Mouse (Mus musculus) heart, embryonic 14.5 days (tissue): ENCODE data around the gene Suz12. TPM values are rescaled to one million over a fixed set of nuclear protein-coding genes. Genes with fewer than 3 reads are reported as not detected.

Experiments
- ATAC-seq: fragments of 200-750 bp; cut with Nextera tagmentation; 2 replicates; pipeline ENCODE4 v1.8.0; 2017; ENCODE audit warnings: low read depth, moderate TSS enrichment; ENCODE audit not compliant: insufficient number of reproducible peaks, insufficient read depth, low FRiP score
- H3K27ac ChIP-seq, 2 experiments: fragments of 200-500 bp in 1 of 2; fragments of 300-500 bp in 1 of 2; sonication (generic) in 1 of 2; replicated peaks in 1 of 2; 2 replicates each; pipeline ENCODE4 v1.5.1; 2012 to 2014; ENCODE audit warnings: low read depth in 2 of 2, low read length in 2 of 2, control low read depth in 1 of 2, mild to moderate bottlenecking in 1 of 2, mixed read lengths in 1 of 2; ENCODE audit not compliant: control insufficient read depth in 1 of 2, insufficient read depth in 1 of 2
- H3K27me3 ChIP-seq: fragments of 300-500 bp; sonication (generic); 2 replicates; pipeline ENCODE4 v1.6.1; 2014; ENCODE audit warnings: mild to moderate bottlenecking, low read length, control low read depth; ENCODE audit not compliant: control insufficient read depth, insufficient read depth
- H3K36me3 ChIP-seq: fragments of 300-500 bp; sonication (generic); 2 replicates; pipeline ENCODE4 v1.6.1; 2014; ENCODE audit warnings: mild to moderate bottlenecking, control low read depth, low read length, mixed read lengths; ENCODE audit not compliant: control insufficient read depth, insufficient read depth
- H3K4me1 ChIP-seq, 2 experiments: fragments of 200-500 bp in 1 of 2; fragments of 300-500 bp in 1 of 2; sonication (generic) in 1 of 2; 2 replicates each; pipeline ENCODE4 v1.6.1; 2012 to 2014; ENCODE audit warnings: low read length in 2 of 2, control low read depth in 1 of 2, mixed read lengths in 1 of 2; ENCODE audit not compliant: control insufficient read depth in 2 of 2, insufficient read depth in 2 of 2
- H3K4me2 ChIP-seq: fragments of 300-500 bp; sonication (generic); 2 replicates; pipeline ENCODE4 v1.6.1; 2014; ENCODE audit warnings: mild to moderate bottlenecking, low read length
- H3K4me3 ChIP-seq, 2 experiments: fragments of 200-500 bp in 1 of 2; fragments of 300-500 bp in 1 of 2; sonication (generic) in 1 of 2; 2 replicates each; pipeline ENCODE4 v1.5.1; 2012 to 2014; ENCODE audit warnings: low read length in 2 of 2, mild to moderate bottlenecking in 2 of 2, control low read depth in 1 of 2, low read depth in 1 of 2, moderate library complexity in 1 of 2; ENCODE audit not compliant: control insufficient read depth in 1 of 2, insufficient read depth in 1 of 2
- H3K9ac ChIP-seq: fragments of 300-500 bp; sonication (generic); 2 replicates; pipeline ENCODE4 v1.6.1; 2014; ENCODE audit warnings: mild to moderate bottlenecking, low read length
- H3K9me3 ChIP-seq: fragments of 300-500 bp; sonication (generic); 2 replicates; pipeline ENCODE4 v1.6.1; 2016; ENCODE audit warnings: low read length, control low read depth; ENCODE audit not compliant: control insufficient read depth
- WGBS: fragments of 180-500 bp; shearing (Covaris S2); extraction: QIAGEN DNeasy Blood & Tissue Kit; methylation state at CpG from one replicate; pipeline ENCODE4 v1.1.7; 2014; 5-methylcytosine and 5-hydroxymethylcytosine counted together
- polyA plus RNA-seq: library from polyadenylated mRNA; unstranded; fragments of >200 nt; fragmentation: Nextera tagmentation; extraction: Ambion mirVana; gene quantifications from 2 replicates; pipeline ENCODE4 v1.2.1, GENCODE M21; 2014

Suz12 gene
- polyA plus RNA-seq, 1 experiment from 2014 or later: 20.8 TPM

- Histone ChIP-seq H3K9me3 (no peaks in the 10 kb centered on the region), H3K4me2 (no peak overlapping the region), H3K27ac (no peak overlapping the region), H3K36me3 (peaks cover 10% of the 10 kb centered on the region), H3K4me1 (peaks cover 6 to 13% of the 10 kb centered on the region in 2 experiments), H3K9ac (no peak overlapping the region), H3K27me3 (no peaks in the 10 kb centered on the region), H3K4me3 (no peak overlapping the region)
- 52% methylated on average over 1 of the region's 1 CpGs for WGBS
- no peak for ATAC-seq
These were observed 85.9 kb downstream of the Suz12 start for GRCm38 (mm10) chr11:80078831-80079230.

DNA sequence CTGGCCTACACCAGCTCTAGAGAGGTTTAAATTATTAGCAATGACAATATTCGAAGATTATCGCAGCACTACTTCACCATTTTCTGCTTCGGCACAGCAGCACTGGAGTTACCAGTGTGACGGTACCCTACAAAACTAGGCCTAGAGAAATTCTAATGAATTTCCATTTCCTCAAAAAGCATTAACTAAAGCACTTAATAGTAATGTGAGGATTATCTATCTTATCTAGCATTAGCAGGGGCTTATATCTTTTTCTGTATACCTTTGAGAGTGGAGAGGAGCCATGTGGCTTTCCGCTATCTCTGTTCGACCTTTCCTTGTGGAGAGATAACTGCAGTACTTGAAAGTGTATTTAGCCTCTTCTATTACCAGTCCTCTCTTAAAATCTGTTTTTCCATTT lies 86.8 kb downstream of the Suz12 start:
- Histone ChIP-seq H3K4me1 (peaks cover 6 to 13% of the 10 kb centered on the region in 2 experiments), H3K27me3 (no peaks in the 10 kb centered on the region), H3K9me3 (no peaks in the 10 kb centered on the region), H3K4me3 (peak overlapping the region; percentile 78 to 88; a peak in 3 of 4 replicates), H3K27ac (peak overlapping the region in 1 of 2 experiments; percentile 97; a peak in 2 of 4 replicates), H3K36me3 (peaks cover 10% of the 10 kb centered on the region), H3K4me2 (peak overlapping the region; percentile 87), H3K9ac (peak overlapping the region; percentile 95)
- ATAC-seq: no peak
- 33% methylated on average over 6 of the region's 6 CpGs for WGBS

GRCm38 (mm10) chr11:80080381-80080825 lies 87.5 kb downstream of the Suz12 start:
- H3K4me2 ChIP-seq: peak overlapping the region; percentile 87
- no peaks in the 10 kb centered on the region for H3K27me3 ChIP-seq
- peak overlapping the region; percentile 97 for H3K27ac ChIP-seq
- H3K9me3 ChIP-seq: no peaks in the 10 kb centered on the region
- peak overlapping the region; percentile 78 to 88 for H3K4me3 ChIP-seq
- H3K36me3 ChIP-seq: peaks cover 10% of the 10 kb centered on the region
- WGBS: under 1% methylated on average over 30 of the region's 32 CpGs
- peaks cover 6 to 13% of the 10 kb centered on the region in 2 experiments for H3K4me1 ChIP-seq
- peak overlapping the region; percentile 95 for H3K9ac ChIP-seq
- peak; percentile 44 for ATAC-seq

DNA sequence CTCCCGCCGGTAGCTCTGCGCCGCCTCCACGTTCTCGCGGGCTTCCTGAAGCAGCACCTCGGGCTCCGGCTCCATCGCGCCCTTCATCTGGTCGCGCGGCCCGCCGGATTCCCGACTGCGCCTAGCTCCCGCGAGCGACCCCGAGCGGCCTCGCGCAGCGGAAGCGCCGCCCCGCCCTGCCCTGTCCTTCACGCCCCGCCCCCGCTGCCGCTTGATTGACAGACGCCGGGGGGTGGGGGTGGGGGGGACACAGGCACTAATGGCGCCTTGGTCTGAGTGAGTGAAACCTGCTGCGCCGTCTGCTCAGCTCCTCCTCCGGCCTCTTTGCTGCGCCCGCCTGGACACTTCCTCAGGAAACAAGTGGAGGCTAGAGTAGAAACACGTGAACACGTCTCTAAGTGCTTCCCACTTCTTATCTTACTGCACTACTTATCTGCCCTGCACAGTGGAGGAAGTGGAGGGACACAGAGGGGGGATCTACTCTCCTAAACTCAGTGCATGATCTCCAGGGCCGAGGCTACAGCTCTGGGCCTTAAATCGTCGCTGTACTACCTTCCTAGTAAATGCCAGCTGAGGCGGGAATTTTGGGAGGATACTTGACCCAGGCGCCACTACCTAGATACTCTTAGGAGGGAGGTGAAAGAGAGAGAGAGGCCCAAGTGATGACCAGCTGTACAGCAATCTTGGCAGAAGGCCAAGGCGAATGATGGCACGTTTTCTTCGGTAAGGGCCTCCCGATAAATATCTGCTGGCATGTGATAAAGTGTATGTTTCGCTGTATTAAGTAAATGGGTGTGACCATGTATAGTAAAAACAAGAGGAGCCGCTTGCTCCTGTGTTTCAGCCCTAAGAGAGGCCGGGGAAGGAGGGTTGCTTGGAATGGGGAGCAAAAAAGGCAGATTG lies 88.2 kb downstream of the Suz12 start, which contains the start of gene Crlf3:
Gene Crlf3 (minus strand): TSS at position 166 of the 903 bp plus-strand sequence.
- peak; percentile 92 for ATAC-seq
- peak within 1 kb of the TSS; percentile 97 for H3K27ac ChIP-seq
- H3K9ac ChIP-seq: peak within 1 kb of the TSS; percentile 95
- H3K4me1 ChIP-seq: peaks cover 6 to 13% of the 10 kb centered on the region in 2 experiments
- no peaks in the 10 kb centered on the region for H3K9me3 ChIP-seq
- H3K4me3 ChIP-seq: peak within 1 kb of the TSS; percentile 78 to 88
- peak within 1 kb of the TSS; percentile 87 for H3K4me2 ChIP-seq
- no peaks in the 10 kb centered on the region for H3K27me3 ChIP-seq
- 3% methylated on average over 55 of the region's 55 CpGs for WGBS
- H3K36me3 ChIP-seq: peaks cover 10% of the 10 kb centered on the region

DNA sequence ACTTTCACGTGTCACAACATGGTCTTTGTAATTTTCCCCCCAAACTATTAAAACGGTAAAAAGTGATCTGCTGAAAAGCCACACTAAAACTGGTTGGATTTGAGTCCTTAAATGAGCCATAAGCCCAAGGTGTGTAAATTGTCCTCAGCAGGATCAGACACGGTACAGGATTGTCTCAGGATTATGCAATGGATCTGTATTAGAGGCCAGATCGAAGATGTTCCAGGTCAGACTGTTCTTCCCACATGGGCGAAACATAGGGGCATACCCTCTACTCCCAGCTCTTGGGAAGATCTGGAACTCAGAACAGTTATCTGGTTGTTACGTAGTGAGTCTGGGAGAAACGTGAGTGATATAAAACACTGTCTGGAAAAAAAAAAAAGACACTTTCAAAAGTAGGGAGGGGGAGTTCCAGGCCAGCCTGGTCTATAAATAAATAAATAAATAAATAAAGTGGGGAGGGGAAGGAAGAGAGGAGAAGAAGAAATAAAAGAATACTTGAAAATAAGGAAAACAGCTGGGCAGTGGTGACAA lies 88.9 kb downstream of the Suz12 start:
- peak overlapping the region; percentile 97 for H3K27ac ChIP-seq
- no peak for ATAC-seq
- H3K36me3 ChIP-seq: peaks cover 9% of the 10 kb centered on the region
- H3K4me1 ChIP-seq: peaks cover 6 to 13% of the 10 kb centered on the region in 2 experiments
- H3K9me3 ChIP-seq: no peaks in the 10 kb centered on the region
- no peaks in the 10 kb centered on the region for H3K27me3 ChIP-seq
- peak overlapping the region; percentile 87 for H3K4me2 ChIP-seq
- 0 out of 4 replicates have a peak overlapping the region, but pooled peaks of 1 of the 2 experiments have one; percentile 78 for H3K4me3 ChIP-seq
- WGBS: 62% methylated on average over 7 of the region's 7 CpGs
- H3K9ac ChIP-seq: peak overlapping the region; percentile 95

Other genes starting within 250 kb of the Suz12 start
- 32.7 and 33.2 TPM in 2 replicates for gene Utp6, start 30.7 kb upstream of the Suz12 start, polyA plus RNA-seq
- gene Crlf3, start 87.9 kb downstream of the Suz12 start, polyA plus RNA-seq: 32.5 and 33.3 TPM in 2 replicates
- 5.3 and 5.6 TPM in 2 replicates for gene Atad5, start 96.3 kb downstream of the Suz12 start, polyA plus RNA-seq
- 28.3 and 29.4 TPM in 2 replicates for gene Tefm, start 149.1 kb downstream of the Suz12 start, polyA plus RNA-seq
- gene Adap2, start 161.0 kb downstream of the Suz12 start, polyA plus RNA-seq: 1.6 and 2.1 TPM in 2 replicates
- gene Rnf135, start 190.7 kb downstream of the Suz12 start, polyA plus RNA-seq: 10.6 and 10.8 TPM in 2 replicates
- 71.3 and 75.2 TPM in 2 replicates for gene Rhot1, start 215.9 kb downstream of the Suz12 start, polyA plus RNA-seq